Mouse (Mus musculus): Measurements from ENCODE around the gene Glul.

Gene Glul

GRCm38 (mm10) chr1:153957850-153958249 is 58.1 kb downstream of the Glul start:
- in situ Hi-C loops (cut with MboI; ENCODE audit: unreplicated experiment in 2 of 2): no loop called here
